Mouse (Mus musculus) embryo, embryonic 11 days (tissue): Measurements from ENCODE around the gene Vmn2r65.

Experiments used
- DNase-seq: peaks from one replicate; pipeline ENCODE4 v3.0.0-alpha.2; 2015

The Vmn2r65 gene

DNA sequence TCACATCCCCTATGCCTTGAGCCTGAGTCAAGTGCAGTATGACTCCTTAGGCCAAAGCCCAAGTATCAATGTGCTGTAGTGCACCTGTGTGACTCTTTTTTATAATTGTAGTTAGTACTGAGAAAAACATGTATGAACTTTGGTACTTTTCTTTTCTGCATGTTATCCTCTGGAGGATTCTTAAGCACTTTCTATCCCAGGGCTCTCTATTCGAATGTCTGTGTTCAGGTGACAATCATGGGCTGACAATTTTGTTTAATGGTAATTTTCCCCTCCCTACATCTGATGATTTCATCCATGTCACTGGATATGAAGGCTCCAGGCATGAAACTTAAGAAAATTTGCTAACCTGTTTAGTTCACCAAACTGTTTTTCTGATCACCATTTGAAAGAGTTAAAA, at the start of gene Vmn2r65:
TSS of gene Vmn2r65 (minus strand) at position 101 of the 400 bp plus-strand sequence.
- no peak for DNase-seq

DNA sequence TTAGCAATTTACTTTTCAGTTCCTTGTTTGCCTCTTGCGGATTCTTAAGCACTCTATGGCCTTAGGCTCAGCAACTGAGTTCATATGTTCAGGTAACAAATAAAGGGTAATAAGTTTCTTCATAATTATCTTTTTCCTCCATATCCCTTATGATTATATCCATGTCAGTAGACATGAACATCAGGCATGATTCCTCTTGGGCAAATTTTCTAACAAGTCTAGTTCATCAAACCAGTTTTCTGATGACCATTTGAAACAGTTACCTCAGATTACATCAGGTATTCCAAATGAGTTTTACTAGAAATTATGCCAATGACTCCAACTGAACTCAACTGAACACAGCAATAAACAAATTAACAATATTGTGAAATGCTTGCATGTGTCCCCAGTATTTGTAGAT, 48.3 kb upstream of the Vmn2r65 start, which contains the start of gene Vmn2r66:
TSS of gene Vmn2r66 (minus strand) at position 101 of the 400 bp plus-strand sequence.
- no peak for DNase-seq

DNA sequence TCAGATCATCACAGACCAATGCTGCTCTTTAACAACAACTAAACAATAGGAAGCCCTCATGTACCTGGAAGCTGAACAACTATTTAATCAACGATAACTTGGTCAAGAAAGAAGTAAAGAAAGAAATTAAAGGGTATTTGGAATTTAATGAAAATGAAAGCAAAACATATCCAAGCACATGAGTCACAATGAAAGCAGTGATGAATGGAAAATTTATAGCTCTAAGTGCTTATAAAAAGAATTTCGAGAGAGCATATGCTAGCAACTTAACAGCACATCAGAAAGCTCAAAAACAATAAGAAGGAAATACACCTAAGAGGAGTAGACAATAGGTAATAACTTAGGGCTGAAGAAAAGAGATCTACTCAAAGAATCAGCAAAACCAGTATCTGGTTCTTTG, 32.8 kb upstream of the Vmn2r65 start:
- DNase-seq, result no peak
